Mouse (Mus musculus) hindbrain, embryonic 12.5 days (tissue): Measurements from ENCODE around the gene Dennd1c. TPM values are rescaled to one million over a fixed set of nuclear protein-coding genes. Genes with fewer than 3 reads are reported as not detected.

Source experiments
- ATAC-seq: fragments of 200-750 bp; cut with Nextera tagmentation; 2 replicates; pipeline ENCODE4 v1.8.0; 2017; ENCODE audit warnings: moderate TSS enrichment; ENCODE audit not compliant: low FRiP score
- H3K27ac ChIP-seq: fragments of 300-500 bp; sonication (generic); 2 replicates; pipeline ENCODE4 v1.5.1; 2016; ENCODE audit warnings: mild to moderate bottlenecking
- H3K27me3 ChIP-seq: fragments of 300-500 bp; sonication (generic); 2 replicates; pipeline ENCODE4 v1.6.1; 2016; ENCODE audit warnings: mild to moderate bottlenecking
- H3K36me3 ChIP-seq: fragments of 300-500 bp; sonication (generic); 2 replicates; pipeline ENCODE4 v1.6.1; 2016; ENCODE audit warnings: mild to moderate bottlenecking
- H3K4me1 ChIP-seq: fragments of 300-500 bp; sonication (generic); 2 replicates; pipeline ENCODE4 v1.6.1; 2016
- H3K4me2 ChIP-seq: fragments of 300-500 bp; sonication (generic); replicated peaks from 2 replicates; pipeline ENCODE4 v1.6.1; 2016; ENCODE audit warnings: mild to moderate bottlenecking
- H3K4me3 ChIP-seq: fragments of 300-500 bp; sonication (generic); 2 replicates; pipeline ENCODE4 v1.5.1; 2016; ENCODE audit warnings: mild to moderate bottlenecking
- H3K9ac ChIP-seq: fragments of 300-500 bp; sonication (generic); 2 replicates; pipeline ENCODE4 v1.6.1; 2016; ENCODE audit warnings: mild to moderate bottlenecking, moderate library complexity
- H3K9me3 ChIP-seq: fragments of 300-500 bp; sonication (generic); replicated peaks from 2 replicates; pipeline ENCODE4 v1.6.1; 2016; ENCODE audit warnings: mild to moderate bottlenecking
- WGBS: fragments of 180-500 bp; shearing (Covaris S2); methylation state at CpG from one replicate; pipeline ENCODE4 v1.1.7; 2016; 5-methylcytosine and 5-hydroxymethylcytosine counted together
- polyA plus RNA-seq: library from polyadenylated mRNA; unstranded; fragments of >200 nt; fragmentation: Nextera tagmentation; extraction: Ambion mirVana; gene quantifications from 2 replicates; pipeline ENCODE4 v1.2.1, GENCODE M21; 2016

The Dennd1c gene
- polyA plus RNA-seq, 1 experiment from 2014 or later: 3.7 TPM

GRCm38 (mm10) chr17:57030931-57031660, 47.2 kb downstream of the Dennd1c start, which contains the start of gene Khsrp:
Gene Khsrp (minus strand): TSS chr17:57031522.
- Histone ChIP-seq H3K36me3 (peaks cover 28% of the 10 kb centered on the region), H3K27me3 (0 out of 2 replicates have a peak, but pooled peaks cover 5% of the 10 kb centered on the region), H3K4me3 (peak within 1 kb of the TSS; percentile 97), H3K9me3 (no peaks in the 10 kb centered on the region), H3K4me1 (peaks cover 22% of the 10 kb centered on the region), H3K9ac (peak within 1 kb of the TSS; percentile 100), H3K4me2 (peak within 1 kb of the TSS; percentile 95), H3K27ac (peak within 1 kb of the TSS; percentile 97)
- WGBS: under 1% methylated on average over 77 of the region's 99 CpGs
- no peak for ATAC-seq

GRCm38 (mm10) chr17:57029691-57030090, 48.6 kb downstream of the Dennd1c start:
- Histone ChIP-seq H3K27ac (no peak overlapping the region), H3K27me3 (0 out of 2 replicates have a peak, but pooled peaks cover 2% of the 10 kb centered on the region), H3K9me3 (no peaks in the 10 kb centered on the region), H3K36me3 (peaks cover 42% of the 10 kb centered on the region), H3K4me3 (peak overlapping the region; percentile 97), H3K4me1 (peaks cover 22% of the 10 kb centered on the region), H3K4me2 (peak overlapping the region; percentile 95), H3K9ac (peak overlapping the region; percentile 100)
- WGBS: 55% methylated on average over 8 of the region's 8 CpGs
- no peak for ATAC-seq

GRCm38 (mm10) chr17:57027471-57027870, 50.8 kb downstream of the Dennd1c start:
- Histone ChIP-seq H3K4me3 (no peak overlapping the region), H3K27ac (no peak overlapping the region), H3K36me3 (peaks cover 65% of the 10 kb centered on the region)

GRCm38 (mm10) chr17:57020960-57021359, 57.4 kb downstream of the Dennd1c start:
- ATAC-seq: no peak
- Histone ChIP-seq H3K4me3 (no peak overlapping the region), H3K27me3 (no peaks in the 10 kb centered on the region), H3K4me2 (no peak overlapping the region), H3K9ac (no peak overlapping the region), H3K36me3 (peaks cover 62% of the 10 kb centered on the region), H3K9me3 (no peaks in the 10 kb centered on the region), H3K27ac (no peak overlapping the region), H3K4me1 (no peaks in the 10 kb centered on the region)
- WGBS: 94% methylated on average over 5 of the region's 5 CpGs

More at GRCm38 (mm10) chr17:57027471-57027870, 50.8 kb downstream of the Dennd1c start:
- Histone ChIP-seq H3K9me3 (no peaks in the 10 kb centered on the region), H3K9ac (no peak overlapping the region), H3K4me1 (peaks cover 20% of the 10 kb centered on the region), H3K4me2 (no peak overlapping the region), H3K27me3 (no peaks in the 10 kb centered on the region)
- ATAC-seq: no peak
- 90% methylated on average over 4 of the region's 4 CpGs for WGBS

- no peak overlapping the region for H3K4me2 ChIP-seq
- H3K36me3 ChIP-seq: peaks cover 50% of the 10 kb centered on the region
- WGBS: 82% methylated on average over 2 of the region's 2 CpGs
- no peak overlapping the region for H3K9ac ChIP-seq
- no peaks in the 10 kb centered on the region for H3K4me1 ChIP-seq
- H3K27ac ChIP-seq: no peak overlapping the region
- no peaks in the 10 kb centered on the region for H3K9me3 ChIP-seq
- H3K4me3 ChIP-seq: no peak overlapping the region
- ATAC-seq: no peak
- H3K27me3 ChIP-seq: no peaks in the 10 kb centered on the region
These were observed 58.6 kb downstream of the Dennd1c start for GRCm38 (mm10) chr17:57019693-57020092.

Other genes starting within 250 kb of the Dennd1c start
- 8.7 and 10.2 TPM in 2 replicates for gene Rfx2, start 247.5 kb downstream of the Dennd1c start, polyA plus RNA-seq
- not detected in 2 replicates for gene Acsbg2, start 204.1 kb downstream of the Dennd1c start, polyA plus RNA-seq
- gene 1700061G19Rik, start 203.0 kb downstream of the Dennd1c start, polyA plus RNA-seq: 0.27 and 0.52 TPM in 2 replicates
- gene Mllt1, start 143.1 kb downstream of the Dennd1c start, polyA plus RNA-seq: 100 and 102 TPM in 2 replicates
- not detected in 2 replicates for gene Acer1, start 96.4 kb downstream of the Dennd1c start, polyA plus RNA-seq
- 121 and 136 TPM in 2 replicates for gene Clpp, start 88.2 kb downstream of the Dennd1c start, polyA plus RNA-seq
- gene Alkbh7, start 81.2 kb downstream of the Dennd1c start, polyA plus RNA-seq: 32.8 and 34.6 TPM in 2 replicates
- 0.56 and 0.68 TPM in 2 replicates for gene Pspn, start 78.5 kb downstream of the Dennd1c start, polyA plus RNA-seq
- gene Gtf2f1, start 67.2 kb downstream of the Dennd1c start, polyA plus RNA-seq: 62.6 and 67.0 TPM in 2 replicates
- gene Gm17949, start 67.0 kb downstream of the Dennd1c start, polyA plus RNA-seq: 0.52 TPM in 1 of 2 replicates, not detected in the other
- 63.4 and 66.5 TPM in 2 replicates for gene Khsrp, start 47.0 kb downstream of the Dennd1c start, polyA plus RNA-seq
- gene Slc25a41, start 36.9 kb downstream of the Dennd1c start, polyA plus RNA-seq: not detected in 2 replicates
- gene Crb3, start 19.4 kb downstream of the Dennd1c start, polyA plus RNA-seq: 2.7 and 3.8 TPM in 2 replicates
- 18.7 and 22.5 TPM in 2 replicates for gene Slc25a23, start 18.7 kb downstream of the Dennd1c start, polyA plus RNA-seq
- 197 and 227 TPM in 2 replicates for gene Tubb4a, start 9.3 kb upstream of the Dennd1c start, polyA plus RNA-seq
- 5.8 and 6.1 TPM in 2 replicates for gene Tnfsf9, start 26.8 kb upstream of the Dennd1c start, polyA plus RNA-seq
- 0.48 TPM in 1 of 2 replicates, not detected in the other for gene Cd70, start 71.3 kb upstream of the Dennd1c start, polyA plus RNA-seq
- gene Tnfsf14, start 115.7 kb upstream of the Dennd1c start, polyA plus RNA-seq: not detected in 2 replicates
- 0.76 and 1.2 TPM in 2 replicates for gene C3, start 149.6 kb upstream of the Dennd1c start, polyA plus RNA-seq
- 24.7 and 27.1 TPM in 2 replicates for gene Gpr108, start 169.9 kb upstream of the Dennd1c start, polyA plus RNA-seq
- 23.5 and 23.9 TPM in 2 replicates for gene Trip10, start 170.9 kb upstream of the Dennd1c start, polyA plus RNA-seq
- 1.9 and 2.0 TPM in 2 replicates for gene Vav1, start 200.6 kb upstream of the Dennd1c start, polyA plus RNA-seq